Mouse (Mus musculus): ENCODE results near the gene Arhgef39.

The Arhgef39 gene

DNA sequence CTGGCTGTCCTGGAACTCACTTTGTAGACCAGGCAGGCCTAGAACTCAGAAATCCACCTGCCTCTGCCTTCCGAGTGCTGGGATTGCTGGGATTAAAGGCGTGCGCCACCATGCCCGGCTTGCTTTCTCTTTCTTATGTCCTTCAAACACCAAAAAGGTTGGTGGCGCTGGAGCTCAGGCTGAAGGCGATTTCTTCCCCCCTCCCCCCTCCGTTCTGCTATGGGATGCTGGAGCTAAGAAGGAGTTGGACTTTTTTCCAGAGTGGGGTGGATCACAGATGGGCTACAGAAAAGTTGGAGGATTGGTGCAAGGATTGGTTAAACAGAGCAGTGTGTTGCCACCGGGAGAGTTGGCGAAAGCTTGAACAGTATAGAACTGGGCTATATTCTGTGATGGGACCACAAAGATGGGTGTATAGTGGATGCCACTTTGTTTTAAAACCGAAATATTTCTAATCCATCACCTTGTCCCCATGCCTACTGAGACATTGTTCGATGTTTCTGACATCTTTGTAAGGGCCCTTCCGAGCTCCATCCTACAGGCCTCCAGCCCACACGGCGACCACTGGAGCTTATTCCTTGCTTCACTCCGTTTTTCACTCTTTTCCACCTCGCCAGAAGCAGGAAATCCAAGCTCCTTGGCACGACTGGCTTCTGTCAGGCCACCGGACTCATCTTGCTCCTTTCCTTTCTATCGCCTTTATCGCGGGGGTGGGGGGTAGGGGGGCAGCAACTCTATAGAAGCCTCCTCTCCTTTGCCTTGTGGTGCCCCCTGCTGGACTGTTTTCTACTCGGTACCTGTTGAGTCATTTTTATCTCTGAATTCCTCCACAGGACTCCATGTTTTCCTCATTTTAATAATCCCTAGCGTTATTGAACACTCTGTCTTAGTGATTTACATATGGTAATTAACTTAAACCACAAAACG is 20.3 kb downstream of the Arhgef39 start:
- peak; percentile 80 for DNase-seq

DNA sequence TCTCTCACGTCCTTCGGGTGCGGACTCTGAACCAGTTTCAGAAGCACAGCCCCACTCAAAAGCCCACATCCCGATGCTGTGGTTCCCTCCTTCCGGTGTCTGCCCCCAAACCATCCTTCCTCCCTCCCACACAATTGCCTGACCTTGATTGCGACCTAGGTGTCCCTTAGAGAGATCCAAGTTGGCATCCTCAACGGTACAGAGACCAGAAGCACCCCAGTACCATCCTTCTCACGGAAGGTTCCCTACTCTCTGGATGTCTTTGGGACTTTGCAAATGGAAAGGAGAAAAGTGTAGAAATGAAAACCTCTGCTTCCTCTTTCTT is 21.0 kb downstream of the Arhgef39 start:
- no peak for DNase-seq

DNA sequence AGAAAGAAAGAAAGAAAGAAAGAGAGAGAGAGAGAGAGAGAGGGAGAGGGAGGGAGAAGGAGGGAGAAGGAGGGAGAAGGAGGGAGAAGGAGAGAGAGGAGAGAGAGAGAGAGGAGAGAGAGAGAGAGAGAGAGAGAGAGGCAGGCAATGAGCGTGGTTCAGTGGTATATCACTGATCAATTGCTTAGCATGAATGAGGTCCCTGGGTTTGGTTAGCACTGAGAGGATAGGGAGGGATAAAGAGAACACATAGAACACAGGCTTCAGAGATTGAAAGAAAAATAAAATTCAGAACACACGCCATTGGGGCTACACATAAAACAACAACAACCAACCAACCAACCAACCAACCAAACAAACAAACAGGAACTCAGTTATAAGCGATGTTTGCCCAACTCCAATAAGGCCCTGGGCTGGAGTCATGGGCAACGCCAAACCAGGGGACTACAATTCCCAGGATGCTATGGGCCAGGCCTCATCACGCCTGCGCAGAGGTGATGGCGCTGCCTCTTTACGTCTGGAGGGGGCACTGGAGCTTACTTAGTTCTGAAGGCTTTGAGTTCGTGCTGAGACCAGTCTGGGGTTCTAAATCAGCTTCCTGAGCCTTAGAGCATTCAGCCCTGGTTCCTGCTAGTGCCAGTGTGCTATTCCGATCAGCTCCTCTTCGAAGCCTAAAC is 21.5 kb downstream of the Arhgef39 start:
- DNase-seq: peak; percentile 90

DNA sequence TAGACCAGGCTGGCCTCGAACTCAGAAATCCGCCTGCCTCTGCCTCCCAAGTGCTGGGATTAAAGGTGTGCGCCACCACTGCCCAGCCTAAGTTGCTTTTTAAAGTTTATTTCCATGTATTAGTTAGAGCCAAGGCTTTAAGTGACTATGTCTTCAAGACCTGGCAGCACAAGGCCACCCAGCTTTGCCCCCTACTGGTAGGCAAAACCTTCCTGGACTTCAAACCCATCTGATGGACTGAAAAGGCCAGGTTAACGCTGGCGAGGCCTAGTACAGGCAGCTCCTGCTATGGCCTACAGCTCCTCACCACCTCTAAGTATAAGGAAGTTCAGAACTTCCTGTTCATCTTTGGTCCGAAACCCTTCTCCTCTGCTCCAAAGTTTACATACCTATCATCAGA is 22.9 kb downstream of the Arhgef39 start:
- DNase-seq: peak; percentile 40

DNA sequence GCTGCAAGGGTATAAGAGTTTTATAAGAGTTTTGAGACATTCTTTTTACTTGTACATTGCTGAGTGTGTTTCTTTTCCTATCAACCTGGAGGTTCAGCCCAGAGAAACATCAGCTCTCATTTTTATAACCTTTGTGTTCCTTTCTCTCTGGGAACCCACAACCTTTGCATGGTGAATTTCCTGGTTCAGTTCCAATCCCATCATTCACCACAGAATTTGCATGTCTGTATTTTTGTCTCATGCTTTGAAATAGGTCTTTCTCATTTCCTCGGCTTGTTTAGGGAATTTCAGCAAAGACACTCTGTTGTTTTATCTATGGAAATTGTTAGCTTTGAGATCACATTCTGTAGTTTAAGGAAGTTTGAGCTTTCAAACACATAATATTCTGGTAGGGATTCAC is 25.9 kb downstream of the Arhgef39 start:
- no peak for DNase-seq

DNA sequence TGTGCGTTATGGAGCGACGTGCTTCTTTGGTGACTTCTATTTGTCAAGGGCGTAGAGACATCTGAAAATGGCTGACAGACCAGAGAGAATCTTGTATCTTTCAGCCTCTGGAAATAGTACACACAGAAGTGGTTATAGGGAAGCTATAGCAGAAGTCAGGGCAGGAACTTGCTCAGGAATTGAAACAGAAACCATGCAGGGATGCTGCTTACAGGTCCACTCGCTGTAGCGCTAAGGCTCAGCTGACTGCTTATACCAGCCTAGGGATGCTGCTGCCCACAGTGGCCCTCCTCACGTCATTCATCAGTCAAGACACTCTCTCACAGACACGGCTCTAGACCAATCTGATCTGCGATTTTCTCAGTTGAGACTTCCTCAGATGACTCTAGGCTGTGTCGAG is 29.2 kb downstream of the Arhgef39 start:
- DNase-seq: no peak

DNA sequence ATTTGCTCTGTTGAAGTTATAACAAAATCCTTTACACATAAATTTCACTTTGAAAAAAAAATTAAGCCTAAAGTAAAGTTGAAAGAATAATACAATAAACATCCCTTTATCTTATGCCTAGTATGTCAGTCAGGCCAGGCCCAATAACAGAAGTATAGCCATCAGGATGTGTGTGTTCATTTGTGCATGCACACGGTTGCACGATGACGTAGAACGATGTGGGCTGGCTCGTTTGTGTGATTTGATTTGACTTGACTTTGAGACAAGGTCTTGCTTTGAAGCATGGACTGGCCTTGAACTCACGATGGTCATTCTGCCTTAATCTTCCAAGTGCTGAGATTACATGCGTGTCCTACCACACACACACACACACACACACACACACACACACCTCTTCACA is 32.6 kb downstream of the Arhgef39 start:
- no peak for DNase-seq

DNA sequence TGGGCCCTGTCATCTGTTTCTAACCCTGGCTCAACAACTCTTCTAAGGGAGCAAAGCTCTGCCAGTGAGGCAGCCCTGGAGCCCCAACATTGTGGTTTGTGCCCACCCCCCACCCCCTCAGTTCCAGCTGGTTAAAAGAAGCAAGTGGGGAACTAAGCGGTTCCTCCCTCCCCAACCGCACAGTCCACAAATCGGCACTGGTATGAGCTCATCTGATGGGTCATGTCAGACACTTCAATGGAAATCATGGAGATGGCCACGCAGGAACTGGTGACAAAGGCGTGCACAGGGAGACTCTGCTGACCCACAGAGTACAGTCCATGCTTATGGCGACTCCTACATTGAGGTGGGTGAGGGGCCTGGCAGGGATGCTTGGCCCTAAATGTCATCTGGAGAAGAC is 33.6 kb downstream of the Arhgef39 start:
- no peak for DNase-seq

DNA sequence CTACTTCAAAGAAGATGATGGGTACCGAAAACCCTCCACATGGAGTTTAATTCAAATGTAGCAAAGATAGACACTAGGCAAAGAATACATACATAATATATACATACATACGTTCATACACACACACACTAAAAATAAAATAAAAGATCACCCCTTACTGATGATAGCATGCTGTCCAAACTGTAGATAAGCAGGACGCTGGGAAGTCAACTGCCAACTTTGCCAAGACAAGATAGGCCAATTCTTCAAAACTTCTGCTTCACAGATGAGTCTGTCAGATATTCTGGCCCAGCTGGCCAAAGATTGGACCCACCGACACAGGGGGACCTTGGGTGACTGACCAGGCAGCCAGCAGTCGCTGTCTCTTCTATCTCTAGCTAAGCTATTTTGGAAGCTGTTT is 36.4 kb downstream of the Arhgef39 start:
- no peak for DNase-seq

DNA sequence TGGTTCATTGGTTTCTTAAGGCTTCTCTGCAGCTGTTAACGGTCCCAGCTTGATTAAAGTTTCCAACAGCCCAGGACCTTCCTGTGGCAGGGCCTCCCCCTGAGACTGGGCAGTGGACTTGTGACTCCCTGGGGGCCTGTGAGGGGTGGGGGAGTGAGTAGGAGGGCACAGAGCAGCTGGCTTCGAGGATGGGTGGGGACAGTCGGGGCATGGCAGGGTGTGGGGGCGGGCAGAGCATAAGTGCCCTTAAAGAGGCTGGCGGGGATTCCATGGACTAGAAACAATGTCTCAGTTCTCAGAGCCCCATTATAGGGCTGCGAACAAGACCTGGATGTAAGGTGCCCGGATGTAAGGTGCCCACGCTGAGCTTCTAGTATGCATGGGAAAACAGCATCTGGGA is 42.4 kb downstream of the Arhgef39 start:
- DNase-seq: peak; percentile 45

DNA sequence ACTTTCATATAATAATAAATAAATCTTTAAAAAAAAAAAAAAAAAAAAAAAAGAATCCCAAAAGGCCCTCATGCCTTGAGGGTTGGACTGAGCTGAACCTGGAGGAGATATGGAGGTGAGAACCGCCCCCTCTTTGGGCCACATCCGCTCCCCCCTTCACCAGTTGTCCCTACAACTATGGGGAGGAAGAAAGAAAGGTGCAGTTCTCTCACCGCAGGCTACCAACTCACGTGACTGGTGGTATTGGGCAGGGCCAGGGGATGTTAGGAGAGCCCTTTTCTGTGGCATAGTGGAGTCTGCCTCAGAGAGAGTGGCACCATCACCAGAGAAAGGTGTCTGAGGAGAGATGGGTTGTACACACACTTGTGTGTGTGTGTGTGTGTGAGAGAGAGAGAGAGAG is 43.0 kb downstream of the Arhgef39 start:
- DNase-seq: peak; percentile 74

DNA sequence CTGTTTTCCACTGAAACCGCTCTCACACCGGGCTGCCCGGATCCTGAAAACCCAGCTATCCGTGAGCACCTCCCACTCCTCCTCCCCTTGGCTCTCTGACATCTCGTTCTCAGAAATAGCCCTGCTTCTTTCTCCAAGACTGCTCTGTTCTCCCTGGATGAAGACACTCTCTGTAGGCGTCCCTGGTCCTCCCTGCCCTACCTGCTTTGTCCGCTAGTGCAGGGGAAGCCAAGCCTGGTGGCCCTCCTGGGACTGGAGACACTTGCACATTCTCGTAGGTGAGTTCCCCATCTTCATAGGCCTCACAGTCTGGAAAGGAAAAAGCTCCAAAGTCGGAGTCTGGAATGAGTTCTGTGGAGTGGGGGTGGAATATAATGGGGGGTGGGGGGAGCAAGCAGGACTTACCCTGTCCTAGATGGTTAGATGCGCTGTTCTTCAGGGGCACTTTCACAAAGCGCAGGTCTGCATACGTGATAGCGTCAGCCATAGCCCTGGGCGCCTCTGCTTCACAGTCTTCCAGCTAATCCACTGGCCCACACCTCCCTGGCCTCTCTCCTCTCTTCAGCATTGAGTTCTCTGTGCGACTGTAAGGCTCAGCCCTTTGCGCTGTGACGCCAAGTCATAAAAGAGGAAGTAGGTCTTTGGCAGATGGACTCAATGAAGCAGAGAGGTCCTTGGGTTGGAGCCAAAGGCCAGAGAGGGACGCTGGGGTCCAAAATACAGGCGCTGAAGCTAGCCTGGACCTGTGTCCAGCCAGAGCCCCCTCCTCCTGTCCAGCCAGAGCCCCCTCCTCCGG is 45.3 kb downstream of the Arhgef39 start, which contains the start of gene Cd72:
TSS of gene Cd72 (minus strand) at position 588 of the 796 bp plus-strand sequence.
- DNase-seq: no peak

DNA sequence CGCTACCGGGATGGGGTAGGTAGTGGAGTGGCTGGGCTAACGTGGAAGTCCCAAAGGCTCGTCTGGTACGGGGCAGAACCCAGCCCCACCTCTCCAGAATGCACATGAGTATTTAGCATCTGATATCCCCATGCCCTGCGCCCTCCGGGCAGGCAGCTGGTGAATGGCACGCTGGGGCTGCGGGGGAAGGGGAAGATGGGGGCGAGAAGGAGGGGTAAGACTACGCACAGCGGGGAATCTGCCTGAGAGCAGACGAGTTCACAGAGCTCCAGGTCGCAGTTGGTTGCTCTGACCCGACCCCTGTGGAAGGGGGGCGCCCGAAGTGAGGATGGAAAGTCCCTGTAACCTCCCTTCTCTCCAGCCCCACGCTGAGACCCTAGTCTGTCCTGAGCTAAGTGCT is 46.1 kb downstream of the Arhgef39 start:
- DNase-seq: peak; percentile 42

DNA sequence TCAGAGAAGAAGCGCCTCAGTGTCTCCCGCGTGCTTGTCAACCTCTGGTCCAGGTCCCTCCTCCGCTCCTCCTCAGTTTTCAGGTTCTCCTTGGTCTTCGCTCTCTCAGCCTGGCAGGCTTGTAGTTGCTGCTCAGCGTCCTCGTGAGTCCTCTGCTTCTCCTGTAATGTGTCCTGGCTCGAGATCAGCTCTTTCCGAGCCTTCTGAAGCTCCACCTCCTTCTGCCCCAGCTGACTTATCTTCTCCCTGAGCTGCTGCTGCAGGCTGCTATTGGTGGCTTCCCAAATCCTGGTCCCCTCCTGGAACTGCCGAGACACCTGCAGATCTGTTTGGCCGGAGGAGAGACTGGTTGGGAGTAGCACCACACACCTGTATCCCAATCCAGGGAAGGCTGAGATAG is 47.2 kb downstream of the Arhgef39 start:
- no peak for DNase-seq

DNA sequence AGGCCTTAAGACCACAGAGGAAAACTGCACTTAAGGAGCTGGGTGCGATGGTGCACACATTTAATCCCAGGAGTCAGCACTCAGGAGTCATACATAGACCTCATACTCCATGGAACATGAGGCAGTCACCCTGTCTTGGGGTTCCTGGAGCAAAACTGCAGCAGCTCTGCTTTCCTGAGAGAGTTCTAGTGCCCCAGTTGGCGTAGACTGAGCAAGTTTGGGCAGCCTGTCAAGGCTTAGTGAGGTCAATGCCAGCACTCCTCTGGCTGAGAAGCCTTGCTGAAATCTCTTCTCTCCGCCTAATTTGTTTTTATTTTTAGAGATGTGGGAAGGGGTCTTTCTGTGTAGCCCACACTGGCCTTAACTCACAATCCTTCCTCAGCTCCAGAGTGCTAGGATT is 50.9 kb downstream of the Arhgef39 start:
- no peak for DNase-seq

DNA sequence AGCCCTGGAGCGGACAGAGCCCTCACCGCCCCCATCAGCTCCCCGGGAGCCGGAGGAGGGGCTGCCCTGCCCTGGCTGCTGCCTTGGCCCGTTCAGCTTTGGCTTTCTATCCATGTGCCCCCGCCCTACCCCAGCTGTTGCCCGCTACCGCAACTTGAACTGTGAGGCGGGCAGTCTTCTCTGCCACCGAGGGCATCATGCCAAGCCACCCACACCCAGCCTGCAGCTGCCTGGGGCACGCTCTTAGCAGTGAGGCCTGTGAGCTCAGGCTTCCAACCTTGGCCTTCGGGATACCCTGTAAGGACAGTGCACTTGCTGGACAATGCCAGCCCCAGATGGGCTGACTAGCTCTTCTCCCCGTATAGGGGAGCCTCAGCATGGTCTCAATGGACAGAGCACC is 52.2 kb downstream of the Arhgef39 start:
- DNase-seq: no peak

All from thymus, postnatal 25 days (tissue).